Mouse (Mus musculus) activated CD4-positive, CD25-positive, alpha-beta regulatory T cell (primary cell): ENCODE data around the gene Gde1. TPM values are rescaled to one million over a fixed set of nuclear protein-coding genes. Genes with fewer than 3 reads are reported as not detected.

Experiments
- polyA plus RNA-seq, 2 experiments: library from polyadenylated mRNA; unstranded; fragments of 100-300 nt; shearing (Covaris generic); gene quantifications; one replicate each; pipeline ENCODE4 v1.2.1; 2017

Gde1 gene
- polyA plus RNA-seq: 10 to 100 TPM; 52.7 to 52.9 TPM

GRCm38 (mm10) chr7:118705101-118705961 lies at the start of gene Gde1:
TSS of gene Gde1 (minus strand) at chr7:118705778.

DNA sequence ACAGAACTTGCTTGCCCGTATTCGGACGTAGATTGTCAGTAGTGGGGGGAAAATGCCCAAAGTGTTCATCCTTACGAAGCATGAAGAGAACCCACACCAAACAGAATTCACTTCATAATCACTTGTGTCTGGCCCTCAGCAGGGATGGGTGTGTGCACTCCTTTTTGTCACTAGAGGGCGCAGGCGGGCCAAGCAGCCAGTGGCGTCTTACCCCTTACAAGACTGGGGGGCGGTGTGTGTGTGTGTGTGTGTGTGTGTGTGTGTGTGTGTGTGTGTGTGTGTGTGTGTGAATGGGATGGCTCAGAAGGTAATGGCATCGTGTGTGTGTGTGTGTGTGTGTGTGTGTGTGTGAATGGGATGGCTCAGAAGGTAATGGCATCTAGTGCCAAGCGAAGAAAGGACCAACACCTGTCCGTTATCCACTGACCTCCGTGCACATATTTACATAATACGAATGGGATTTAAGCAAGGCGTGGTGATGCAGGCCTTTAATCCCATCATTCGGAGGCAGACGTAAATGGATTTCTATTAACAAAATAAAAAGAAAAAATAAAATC lies 34.5 kb upstream of the Gde1 start, which contains the start of gene Vps35l:
Vps35l (plus strand) TSS at position 252 of the 557 bp plus-strand sequence.

DNA sequence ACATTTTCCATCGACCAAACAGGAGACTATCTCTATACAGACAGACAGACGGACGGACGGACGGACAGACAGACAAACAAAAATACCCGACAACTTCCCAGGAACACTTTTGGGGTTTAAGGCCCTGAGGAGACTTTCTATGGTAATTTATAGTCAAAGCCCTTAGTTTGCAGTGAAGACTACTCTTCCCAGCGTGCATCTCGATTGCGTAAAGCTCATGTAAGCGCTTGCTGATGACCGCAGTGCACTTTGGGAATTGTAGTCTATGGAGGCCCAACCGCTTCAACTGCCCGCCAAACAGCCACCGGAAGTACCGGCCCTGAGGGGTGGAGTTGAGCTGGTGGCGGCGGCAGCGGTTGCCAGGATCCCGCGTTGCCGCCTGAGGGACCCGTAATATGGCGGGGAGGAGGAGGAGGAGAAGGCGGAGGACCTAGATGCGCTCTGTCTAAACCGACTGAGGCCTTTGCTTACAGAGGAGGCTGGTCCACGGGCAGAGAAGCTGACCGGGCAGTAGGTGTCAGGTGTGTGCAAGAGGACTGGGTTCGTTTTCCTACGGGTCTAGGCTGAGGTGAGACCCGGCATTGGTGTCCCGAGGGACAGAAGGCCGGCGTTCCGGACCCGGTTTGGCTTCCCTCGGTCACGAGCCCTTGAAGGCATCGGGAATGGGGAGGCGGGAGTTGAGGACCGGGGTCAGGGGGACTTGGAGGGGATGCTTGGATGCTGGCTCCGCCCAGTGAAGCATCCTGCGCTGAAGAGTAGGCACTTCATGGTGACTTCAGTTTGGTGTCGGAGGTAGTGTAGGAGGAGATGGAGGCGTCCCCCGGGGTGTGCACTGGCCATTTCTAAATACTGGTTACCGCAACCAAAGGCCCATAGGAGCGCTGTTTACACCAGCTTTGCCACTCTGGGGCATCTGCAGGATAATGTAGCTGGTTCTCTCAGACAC lies 6.9 kb upstream of the Gde1 start, which contains the start of gene Ccp110:
Ccp110 (plus strand) TSS at position 325 of the 946 bp plus-strand sequence.

Other genes with a start within 250 kb of the Gde1 start
- 1 to 10 TPM; 1.6 TPM for gene Itpripl2, start 213.8 kb downstream of the Gde1 start, polyA plus RNA-seq
- gene Coq7, start 172.4 kb downstream of the Gde1 start, polyA plus RNA-seq: 10 to 100 TPM; 13.9 to 21.7 TPM
- gene Tmc7, start 121.0 kb downstream of the Gde1 start, polyA plus RNA-seq: under 1 TPM in 1 of 2 experiments, not detected in 1; 0.14 TPM
- gene Tmc5, start 108.5 kb downstream of the Gde1 start, polyA plus RNA-seq: under 1 TPM in 1 of 2 experiments, not detected in 1; 0.25 TPM
- 1 to 10 TPM; 4.3 to 7.3 TPM for gene Ccp110, start 6.8 kb upstream of the Gde1 start, polyA plus RNA-seq
- gene Vps35l, start 34.4 kb upstream of the Gde1 start, polyA plus RNA-seq: 100 to 1,000 TPM in 1 of 2 experiments, 10 to 100 TPM in 1; 61.4 to 101 TPM
- under 1 TPM; 0.07 to 0.11 TPM for gene Iqck, start 150.0 kb upstream of the Gde1 start, polyA plus RNA-seq
- gene Knop1, start 150.5 kb upstream of the Gde1 start, polyA plus RNA-seq: 10 to 100 TPM; 26.8 to 29.2 TPM